Mouse (Mus musculus): ENCODE measurements around the gene Grrp1. TPM values are rescaled to one million over a fixed set of nuclear protein-coding genes. Genes with fewer than 3 reads are reported as not detected.

Gene Grrp1
- 5.0 and 6.2 TPM in 2 replicates for polyA plus RNA-seq (2021; fragmentation: Nextera tagmentation)
- long read RNA-seq, experiment 1, transcript Grrp1-201 (2 exons, 1,226 nt) = major isoform, 6 of 7 reads
- long read RNA-seq, experiment 1, partial matches to known transcripts = 0 of 7 reads
- long read RNA-seq, experiment 1, other reads (novel, unspliced or antisense) = 1 of 7 reads
- long read RNA-seq, experiment 2, partial matches to known transcripts = 0 of 5 reads
- long read RNA-seq, experiment 2, other reads (novel, unspliced or antisense) = 2 of 5 reads

GRCm38 (mm10) chr4:134253722-134254324 lies at the start of gene Grrp1:
Grrp1 (minus strand) TSS chr4:134254106.

GRCm38 (mm10) chr4:134287575-134288025 lies 33.7 kb upstream of the Grrp1 start, which contains the start of gene Pdik1l:
Pdik1l (minus strand) TSS chr4:134287895.

GRCm38 (mm10) chr4:134246719-134247258 lies 7.1 kb downstream of the Grrp1 start, which contains the start of gene Gm30191:
Gm30191 (plus strand) TSS chr4:134246935.

GRCm38 (mm10) chr4:134245148-134245843 lies 8.6 kb downstream of the Grrp1 start, which contains the start of gene Zfp593:
Zfp593 (minus strand) TSS chr4:134245592.

GRCm38 (mm10) chr4:134243516-134244250 lies 10.2 kb downstream of the Grrp1 start, which contains the start of gene E130218I03Rik:
E130218I03Rik (plus strand) TSS chr4:134243662.

GRCm38 (mm10) chr4:134238279-134238651 lies 15.6 kb downstream of the Grrp1 start, which contains the start of gene Cnksr1:
Cnksr1 (minus strand) TSS chr4:134238399.

GRCm38 (mm10) chr4:134227194-134227593 lies 26.7 kb downstream of the Grrp1 start, which contains the start of gene Catsper4:
Catsper4 (minus strand) TSS chr4:134227383.

GRCm38 (mm10) chr4:134202904-134203303 lies 51.0 kb downstream of the Grrp1 start, which contains the start of gene Gm7534:
Gm7534 (minus strand) TSS chr4:134203004.

Other genes starting within 250 kb of the Grrp1 start
- not detected in 2 replicates for gene Lin28a, start 235.3 kb downstream of the Grrp1 start, polyA plus RNA-seq (2021; fragmentation: Nextera tagmentation)
- gene Zfp683, start 200.3 kb downstream of the Grrp1 start, polyA plus RNA-seq (2021; fragmentation: Nextera tagmentation) = not detected in 2 replicates
- 4.6 and 8.1 TPM in 2 replicates for gene Crybg2, start 193.3 kb downstream of the Grrp1 start, polyA plus RNA-seq (2021; fragmentation: Nextera tagmentation)
- 17.1 and 21.5 TPM in 2 replicates for gene Cd52, start 159.0 kb downstream of the Grrp1 start, polyA plus RNA-seq (2021; fragmentation: Nextera tagmentation)
- gene Ubxn11, start 151.5 kb downstream of the Grrp1 start, polyA plus RNA-seq (2021; fragmentation: Nextera tagmentation) = 11.6 and 12.2 TPM in 2 replicates
- 657 and 660 TPM in 2 replicates for gene Sh3bgrl3, start 125.3 kb downstream of the Grrp1 start, polyA plus RNA-seq (2021; fragmentation: Nextera tagmentation)
- 12.4 and 12.5 TPM in 2 replicates for gene Cep85, start 67.0 kb downstream of the Grrp1 start, polyA plus RNA-seq (2021; fragmentation: Nextera tagmentation)
- gene Gm7534, start 51.1 kb downstream of the Grrp1 start, polyA plus RNA-seq (2021; fragmentation: Nextera tagmentation) = not detected in 2 replicates
- gene Catsper4, start 26.7 kb downstream of the Grrp1 start, polyA plus RNA-seq (2021; fragmentation: Nextera tagmentation) = not detected in 2 replicates
- 0.21 TPM in 1 of 2 replicates, not detected in the other for gene Cnksr1, start 15.7 kb downstream of the Grrp1 start, polyA plus RNA-seq (2021; fragmentation: Nextera tagmentation)
- 0.45 and 0.63 TPM in 2 replicates for gene E130218I03Rik, start 10.4 kb downstream of the Grrp1 start, polyA plus RNA-seq (2021; fragmentation: Nextera tagmentation)
- 16.6 and 17.3 TPM in 2 replicates for gene Zfp593, start 8.5 kb downstream of the Grrp1 start, polyA plus RNA-seq (2021; fragmentation: Nextera tagmentation)
- gene Gm30191, start 7.2 kb downstream of the Grrp1 start, polyA plus RNA-seq (2021; fragmentation: Nextera tagmentation) = not detected in 2 replicates
- gene Pdik1l, start 33.8 kb upstream of the Grrp1 start, polyA plus RNA-seq (2021; fragmentation: Nextera tagmentation) = 8.8 and 12.5 TPM in 2 replicates
- 0.15 TPM in 1 of 2 replicates, not detected in the other for gene Trim63, start 61.0 kb upstream of the Grrp1 start, polyA plus RNA-seq (2021; fragmentation: Nextera tagmentation)
- 0.53 and 0.59 TPM in 2 replicates for gene Slc30a2, start 89.1 kb upstream of the Grrp1 start, polyA plus RNA-seq (2021; fragmentation: Nextera tagmentation)
- 23.0 and 23.2 TPM in 2 replicates for gene Extl1, start 129.7 kb upstream of the Grrp1 start, polyA plus RNA-seq (2021; fragmentation: Nextera tagmentation)
- gene Pafah2, start 142.2 kb upstream of the Grrp1 start, polyA plus RNA-seq (2021; fragmentation: Nextera tagmentation) = 3.2 and 3.3 TPM in 2 replicates
- 571 and 612 TPM in 2 replicates for gene Stmn1, start 214.2 kb upstream of the Grrp1 start, polyA plus RNA-seq (2021; fragmentation: Nextera tagmentation)
- 25.9 and 38.3 TPM in 2 replicates for gene Paqr7, start 242.6 kb upstream of the Grrp1 start, polyA plus RNA-seq (2021; fragmentation: Nextera tagmentation)